Mouse (Mus musculus): Measurements from ENCODE around the gene Tulp4. TPM values are rescaled to one million over a fixed set of nuclear protein-coding genes. Genes with fewer than 3 reads are reported as not detected.
"Not testable (repeated sequence)": the region's sequence is repeated elsewhere in the genome, so short reads cannot be mapped to it uniquely, and the experiment has no call there.

Tulp4 gene
- polyA plus RNA-seq, 1 experiment, result 67.0 TPM

DNA sequence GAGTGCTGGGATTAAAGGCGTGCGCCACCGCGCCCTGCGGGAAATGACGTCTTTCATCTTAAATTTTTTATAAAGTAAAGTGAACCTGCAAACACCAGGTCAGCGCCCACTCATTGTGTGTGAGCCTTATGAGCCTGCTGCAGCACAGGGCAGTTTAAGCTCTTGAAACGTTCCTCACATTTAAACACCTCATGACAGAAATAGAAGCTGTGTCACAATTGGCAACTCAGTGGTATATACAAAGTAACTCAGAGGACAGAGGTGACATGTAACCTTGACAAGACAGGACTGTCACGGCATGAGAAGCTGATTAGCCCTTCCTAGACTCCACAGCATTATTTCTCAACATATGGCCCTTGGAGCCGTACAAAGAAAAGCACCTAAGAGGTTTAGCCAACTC lies 110.3 kb downstream of the Tulp4 start:
- Histone ChIP-seq H3K4me3 (replicated peaks; ENCODE audit: extremely low read depth, low read depth, low read length) (no peak overlapping the region), H3K4me1 (ENCODE audit: control insufficient read depth, insufficient read depth, low read length) (no peaks in the 10 kb centered on the region)
- DNase-seq, result no peak
- TF ChIP-seq CTCF (IDR thresholded peaks at IDR 0.05; ENCODE audit: insufficient read depth, low read length), result no peak
- TF ChIP-seq POLR2A (IDR thresholded peaks at IDR 0.05; ENCODE audit: borderline replicate concordance, extremely low read depth, low read depth, low read length), result no peak
- 94% methylated on average over 10 of the region's 10 CpGs for WGBS

GRCm38 (mm10) chr17:6232633-6233032 lies 126.4 kb downstream of the Tulp4 start:
- DNase-seq, result not testable (repeated sequence)
- no CpG with 5 or more reads among the region's 7 CpGs for WGBS

DNA sequence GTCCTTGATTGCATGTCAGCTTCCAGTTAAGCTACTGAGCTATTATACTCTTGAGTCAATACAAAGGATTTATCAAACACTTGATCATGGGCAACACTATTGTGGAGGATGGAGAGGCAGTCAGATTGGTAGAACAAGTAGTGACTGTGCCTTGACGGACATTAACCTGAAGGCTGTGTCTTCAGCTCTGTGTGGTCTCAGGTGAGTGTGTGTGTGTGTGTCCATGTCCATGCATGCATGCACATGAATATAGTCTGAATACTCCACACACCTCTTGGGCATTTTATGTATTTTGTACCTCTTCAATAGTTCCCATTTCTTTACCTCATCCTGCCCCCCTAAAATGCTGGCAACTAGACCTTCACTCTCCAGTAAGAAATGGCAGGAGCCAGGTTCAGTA lies 145.1 kb downstream of the Tulp4 start:
- 88% methylated on average over 1 of the region's 1 CpGs for WGBS
- DNase-seq, result not testable (repeated sequence)

More at GRCm38 (mm10) chr17:6232633-6233032, 126.4 kb downstream of the Tulp4 start:
- not testable (repeated sequence) for H3K4me1 ChIP-seq (ENCODE audit: control insufficient read depth, insufficient read depth, low read length); H3K4me3 ChIP-seq (replicated peaks; ENCODE audit: extremely low read depth, low read depth, low read length)

GRCm38 (mm10) chr17:6256400-6257069 lies 150.3 kb downstream of the Tulp4 start, which contains the start of gene Tmem181a:
Tmem181a (plus strand) TSS chr17:6256860.
- not testable (repeated sequence) for H3K4me3 ChIP-seq (replicated peaks; ENCODE audit: extremely low read depth, low read depth, low read length); DNase-seq; H3K4me1 ChIP-seq (ENCODE audit: control insufficient read depth, insufficient read depth, low read length)
- WGBS, result under 1% methylated on average over 17 of the region's 51 CpGs

More for the DNA sequence above, 145.1 kb downstream of the Tulp4 start:
- not testable (repeated sequence) for H3K4me3 ChIP-seq (replicated peaks; ENCODE audit: extremely low read depth, low read depth, low read length); H3K4me1 ChIP-seq (ENCODE audit: control insufficient read depth, insufficient read depth, low read length)

- DNase-seq; H3K4me1 ChIP-seq (ENCODE audit: control insufficient read depth, insufficient read depth, low read length); H3K4me3 ChIP-seq (replicated peaks; ENCODE audit: extremely low read depth, low read depth, low read length): not testable (repeated sequence)
- 5% methylated on average over 13 of the region's 20 CpGs for WGBS
Observed at GRCm38 (mm10) chr17:6257070-6257456, 150.8 kb downstream of the Tulp4 start.

- not testable (repeated sequence) for H3K4me1 ChIP-seq (ENCODE audit: control insufficient read depth, insufficient read depth, low read length)
- peak; percentile 57 for DNase-seq
- H3K4me3 ChIP-seq (replicated peaks; ENCODE audit: extremely low read depth, low read depth, low read length), result peak overlapping the region; percentile 34
- WGBS, result 2% methylated on average over 52 of the region's 84 CpGs
Observed at GRCm38 (mm10) chr17:6269876-6270831, 163.9 kb downstream of the Tulp4 start.

- H3K4me3 ChIP-seq (replicated peaks; ENCODE audit: extremely low read depth, low read depth, low read length), result peak overlapping the region; percentile 23
- WGBS, result under 1% methylated on average over 25 of the region's 25 CpGs
- not testable (repeated sequence) for H3K4me1 ChIP-seq (ENCODE audit: control insufficient read depth, insufficient read depth, low read length); DNase-seq
Observed at GRCm38 (mm10) chr17:6270840-6271239, 164.6 kb downstream of the Tulp4 start.

DNA sequence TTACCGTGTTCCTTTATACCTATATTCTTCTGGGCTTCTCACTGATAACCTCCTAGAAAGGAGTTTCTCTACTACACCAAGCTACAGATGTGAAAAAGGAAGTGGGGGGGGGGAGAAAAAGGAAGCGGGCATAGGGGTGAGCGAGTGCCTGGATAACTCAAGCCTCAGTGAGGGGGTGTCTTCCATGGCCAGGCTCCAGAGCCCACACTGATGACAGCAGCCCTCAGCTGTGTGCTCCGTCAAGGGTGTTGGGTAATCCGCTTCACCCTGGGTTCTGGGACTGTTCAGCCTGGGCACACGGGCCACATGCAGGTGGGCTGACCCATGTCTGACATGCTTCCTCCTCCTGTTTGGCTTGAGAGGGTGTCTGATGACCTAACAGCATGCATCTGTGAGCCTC lies 165.7 kb downstream of the Tulp4 start:
- not testable (repeated sequence) for DNase-seq; H3K4me3 ChIP-seq (replicated peaks; ENCODE audit: extremely low read depth, low read depth, low read length); H3K4me1 ChIP-seq (ENCODE audit: control insufficient read depth, insufficient read depth, low read length)
- WGBS, result 55% methylated on average over 6 of the region's 6 CpGs

DNA sequence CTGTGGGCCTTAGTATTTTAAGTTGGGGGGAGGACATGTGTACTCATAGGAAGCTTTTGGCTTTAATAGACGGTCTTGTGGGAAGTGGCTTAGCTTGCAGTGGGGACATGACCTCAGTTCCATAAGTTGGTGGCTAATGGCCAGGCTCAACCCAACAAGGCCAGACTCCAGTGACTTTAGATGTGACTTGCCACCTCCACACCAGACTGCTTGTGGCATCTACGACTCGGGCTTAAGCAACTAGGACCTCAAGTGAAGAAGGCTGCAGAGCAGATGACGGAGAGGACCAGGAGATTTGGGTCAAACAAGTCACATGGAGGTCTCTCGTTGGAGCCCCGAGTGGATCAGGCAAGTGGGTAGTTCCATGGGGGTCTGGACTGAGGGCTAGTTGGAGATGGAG lies 168.5 kb downstream of the Tulp4 start:
- not testable (repeated sequence) for H3K4me1 ChIP-seq (ENCODE audit: control insufficient read depth, insufficient read depth, low read length); H3K4me3 ChIP-seq (replicated peaks; ENCODE audit: extremely low read depth, low read depth, low read length); DNase-seq
- WGBS, result 88% methylated on average over 6 of the region's 6 CpGs

DNA sequence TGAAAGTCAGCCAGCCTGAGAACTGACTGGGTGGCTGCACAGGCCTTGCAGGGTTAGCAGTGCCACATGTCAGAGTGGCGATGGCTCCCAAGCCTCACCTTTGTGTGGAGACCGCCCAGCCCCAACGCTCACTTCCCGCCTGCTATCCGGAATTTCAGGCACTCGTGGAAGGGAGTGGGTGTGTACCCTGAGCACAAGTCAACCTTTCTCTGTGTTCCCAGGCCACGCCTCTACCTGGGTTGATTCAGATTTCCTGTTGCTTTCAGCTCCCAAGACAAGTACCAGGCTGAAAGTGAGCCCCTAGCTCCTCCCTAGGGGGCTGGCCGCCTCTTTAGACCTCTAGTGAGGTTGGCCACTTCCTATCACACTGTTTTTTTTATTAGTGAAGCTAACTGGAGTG lies 173.0 kb downstream of the Tulp4 start:
- H3K4me3 ChIP-seq (replicated peaks; ENCODE audit: extremely low read depth, low read depth, low read length); H3K4me1 ChIP-seq (ENCODE audit: control insufficient read depth, insufficient read depth, low read length): not testable (repeated sequence)
- WGBS, result 54% methylated on average over 8 of the region's 8 CpGs
- DNase-seq, result peak; percentile 17

DNA sequence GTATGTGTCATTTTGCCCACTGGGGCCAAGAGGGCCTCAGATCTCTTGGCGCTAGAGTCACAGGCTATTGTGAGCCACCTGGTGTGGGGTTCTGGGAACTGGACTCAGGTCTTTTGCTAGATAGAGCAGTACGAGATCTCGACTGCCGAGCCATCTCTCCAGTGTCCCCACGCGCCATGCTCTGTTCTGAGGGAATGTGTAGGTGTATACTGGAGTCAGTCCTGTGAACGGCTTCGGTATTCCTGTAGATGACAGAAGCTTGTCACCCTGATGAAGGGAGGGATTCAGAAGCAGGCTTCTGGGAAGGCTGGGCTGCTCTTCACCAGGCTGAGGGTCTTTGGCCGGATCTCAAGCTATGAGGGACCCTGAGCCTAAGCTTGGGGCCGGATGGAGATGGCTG lies 173.5 kb downstream of the Tulp4 start:
- not testable (repeated sequence) for H3K4me3 ChIP-seq (replicated peaks; ENCODE audit: extremely low read depth, low read depth, low read length); H3K4me1 ChIP-seq (ENCODE audit: control insufficient read depth, insufficient read depth, low read length); DNase-seq
- 89% methylated on average over 10 of the region's 10 CpGs for WGBS

DNA sequence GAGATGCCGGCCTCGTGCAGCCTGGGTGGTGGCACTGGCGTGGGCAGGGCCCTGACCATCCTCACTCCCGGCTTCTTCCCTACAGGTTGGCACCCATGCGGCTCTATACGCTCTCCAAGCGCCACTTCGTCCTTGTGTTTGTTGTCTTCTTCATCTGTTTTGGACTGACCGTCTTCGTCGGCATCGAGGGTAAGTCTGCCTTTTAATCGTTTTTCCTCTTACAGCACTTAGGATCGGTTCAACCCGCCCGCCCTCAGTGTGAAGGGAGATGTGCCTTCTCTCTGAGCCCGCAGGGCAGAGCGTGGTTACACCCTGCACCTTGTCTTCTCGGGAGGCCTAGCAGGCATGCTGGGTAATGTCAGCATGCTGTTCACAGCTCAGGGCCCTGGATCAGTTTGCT lies 174.3 kb downstream of the Tulp4 start:
- H3K4me1 ChIP-seq (ENCODE audit: control insufficient read depth, insufficient read depth, low read length), result not testable (repeated sequence)

DNA sequence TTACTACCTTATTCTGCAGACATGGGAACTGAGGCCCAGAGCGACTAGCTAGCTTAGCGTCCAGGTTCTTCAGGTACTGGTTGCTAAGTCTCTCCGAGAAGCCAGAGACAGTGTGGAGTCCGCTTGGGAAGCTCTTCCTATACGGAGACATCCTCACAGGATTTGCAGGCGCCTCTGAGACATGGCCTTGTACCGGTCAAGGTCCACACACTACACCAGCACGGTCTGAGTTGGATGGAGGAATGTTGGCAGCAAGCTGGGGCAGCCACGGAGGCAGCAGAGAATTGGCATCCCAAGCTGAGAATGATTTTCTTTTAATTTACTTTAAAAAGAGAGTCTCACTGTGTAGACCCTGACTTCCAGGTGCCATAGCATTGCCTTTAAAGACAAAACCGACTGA lies 176.9 kb downstream of the Tulp4 start:
- not testable (repeated sequence) for H3K4me3 ChIP-seq (replicated peaks; ENCODE audit: extremely low read depth, low read depth, low read length); DNase-seq; H3K4me1 ChIP-seq (ENCODE audit: control insufficient read depth, insufficient read depth, low read length)
- 96% methylated on average over 8 of the region's 10 CpGs for WGBS

More for the DNA sequence above, 174.3 kb downstream of the Tulp4 start:
- DNase-seq; H3K4me3 ChIP-seq (replicated peaks; ENCODE audit: extremely low read depth, low read depth, low read length): not testable (repeated sequence)
- WGBS, result 95% methylated on average over 16 of the region's 19 CpGs

GRCm38 (mm10) chr17:6286169-6286568 lies 179.9 kb downstream of the Tulp4 start:
- H3K4me3 ChIP-seq (replicated peaks; ENCODE audit: extremely low read depth, low read depth, low read length); H3K4me1 ChIP-seq (ENCODE audit: control insufficient read depth, insufficient read depth, low read length); DNase-seq: not testable (repeated sequence)
- 93% methylated on average over 5 of the region's 5 CpGs for WGBS

DNA sequence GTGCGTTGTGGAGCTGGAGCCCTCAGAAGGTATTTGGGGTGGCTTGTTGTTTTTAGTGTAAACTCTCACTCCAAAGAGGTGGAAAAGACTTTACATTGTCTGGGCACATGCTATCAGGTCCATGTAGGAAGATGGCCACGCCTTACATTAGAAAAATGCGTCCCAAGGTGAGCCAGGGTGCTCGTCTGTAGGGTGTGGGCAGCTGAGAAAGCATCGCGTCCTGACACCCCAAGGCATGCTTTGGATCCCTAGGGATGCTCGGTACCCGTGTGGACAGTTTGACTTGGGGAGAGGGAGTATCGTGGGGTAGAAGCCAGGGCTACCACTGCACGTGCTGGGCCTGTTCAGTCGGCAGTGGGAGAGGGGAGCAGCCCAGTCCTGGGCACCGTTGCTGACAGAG lies 182.8 kb downstream of the Tulp4 start:
- not testable (repeated sequence) for DNase-seq; H3K4me3 ChIP-seq (replicated peaks; ENCODE audit: extremely low read depth, low read depth, low read length); H3K4me1 ChIP-seq (ENCODE audit: control insufficient read depth, insufficient read depth, low read length)
- WGBS, result 89% methylated on average over 12 of the region's 12 CpGs

Measured in lung, adult 2 months (tissue).